Mouse (Mus musculus): ENCODE results near the gene Kat2b. TPM values are rescaled to one million over a fixed set of nuclear protein-coding genes. Genes with fewer than 3 reads are reported as not detected.
A peak's percentile ranks its signal among the peaks of the same experiment; 100 is the strongest.

Gene Kat2b
- total and polyA plus RNA-seq, 2 experiments from 2014 or later = 12.1 to 65.1 TPM

GRCm38 (mm10) chr17:53659230-53659629 is 92.6 kb downstream of the Kat2b start:
- no peak for ATAC-seq (ENCODE audit: insufficient read depth, low read depth)
- H3K9me3 ChIP-seq (replicated peaks; ENCODE audit: control insufficient read depth, low read length) = no peaks in the 10 kb centered on the region
- H3K36me3 ChIP-seq (replicated peaks; ENCODE audit: control insufficient read depth, insufficient read depth, low read length) = peaks cover 86% of the 10 kb centered on the region
- H3K4me1 ChIP-seq (ENCODE audit: control insufficient read depth, insufficient read depth) = peaks cover 5% of the 10 kb centered on the region; the same call in 1 of the 2 replicates
- WGBS = 85% methylated on average over 8 of the region's 8 CpGs
- no peak overlapping the region for H3K9ac ChIP-seq (replicated peaks; ENCODE audit: low read depth, low read length)
- H3K27ac ChIP-seq (ENCODE audit: low read depth) = no peak overlapping the region
- no peak overlapping the region for H3K4me3 ChIP-seq (ENCODE audit: low read depth, low read length)
- no peaks in the 10 kb centered on the region for H3K27me3 ChIP-seq (ENCODE audit: control insufficient read depth, insufficient read depth, low read length)
- H3K4me2 ChIP-seq (ENCODE audit: low read depth, low read length) = no peak overlapping the region
- DNase-seq (ENCODE audit: low spot score) = no peak
- TF ChIP-seq CTCF (IDR thresholded peaks at IDR 0.05; ENCODE audit: low read depth) (no peak), EP300 (IDR thresholded peaks at IDR 0.05; ENCODE audit: low read depth) (no peak)

GRCm38 (mm10) chr17:53659738-53660137 is 93.1 kb downstream of the Kat2b start:
- Histone ChIP-seq H3K4me2 (ENCODE audit: low read depth, low read length) (no peak overlapping the region), H3K36me3 (replicated peaks; ENCODE audit: control insufficient read depth, insufficient read depth, low read length) (peaks cover 82% of the 10 kb centered on the region), H3K4me1 (ENCODE audit: control insufficient read depth, insufficient read depth) (peaks cover 5% of the 10 kb centered on the region; the same call in 1 of the 2 replicates), H3K9me3 (replicated peaks; ENCODE audit: control insufficient read depth, low read length) (no peaks in the 10 kb centered on the region), H3K9ac (replicated peaks; ENCODE audit: low read depth, low read length) (no peak overlapping the region), H3K27ac (ENCODE audit: low read depth) (no peak overlapping the region), H3K27me3 (ENCODE audit: control insufficient read depth, insufficient read depth, low read length) (no peaks in the 10 kb centered on the region), H3K4me3 (ENCODE audit: low read depth, low read length) (no peak overlapping the region)
- TF ChIP-seq CTCF (IDR thresholded peaks at IDR 0.05; ENCODE audit: low read depth) (no peak), EP300 (IDR thresholded peaks at IDR 0.05; ENCODE audit: low read depth) (no peak)
- no peak for ATAC-seq (ENCODE audit: insufficient read depth, low read depth)
- WGBS = 54% methylated on average over 4 of the region's 4 CpGs
- DNase-seq (ENCODE audit: low spot score) = no peak

GRCm38 (mm10) chr17:53661056-53661840 is 94.6 kb downstream of the Kat2b start:
- Histone ChIP-seq H3K36me3 (replicated peaks; ENCODE audit: control insufficient read depth, insufficient read depth, low read length) (peaks cover 78% of the 10 kb centered on the region), H3K9ac (replicated peaks; ENCODE audit: low read depth, low read length) (no peak overlapping the region), H3K27ac (ENCODE audit: low read depth) (0 out of 2 replicates have a peak overlapping the region, but pooled peaks have one; percentile 32), H3K4me3 (ENCODE audit: low read depth, low read length) (no peak overlapping the region), H3K9me3 (replicated peaks; ENCODE audit: control insufficient read depth, low read length) (no peaks in the 10 kb centered on the region), H3K4me2 (ENCODE audit: low read depth, low read length) (no peak overlapping the region), H3K4me1 (ENCODE audit: control insufficient read depth, insufficient read depth) (peaks cover 5% of the 10 kb centered on the region; the same call in 1 of the 2 replicates), H3K27me3 (ENCODE audit: control insufficient read depth, insufficient read depth, low read length) (no peaks in the 10 kb centered on the region)
- TF ChIP-seq EP300 (IDR thresholded peaks at IDR 0.05; ENCODE audit: low read depth) = no peak
- no peak for TF ChIP-seq CTCF (IDR thresholded peaks at IDR 0.05; ENCODE audit: low read depth)
- peak; percentile 70 for ATAC-seq (ENCODE audit: insufficient read depth, low read depth)
- peak; percentile 44 for DNase-seq (ENCODE audit: low spot score)
- WGBS = 33% methylated on average over 6 of the region's 6 CpGs

- DNase-seq (ENCODE audit: low spot score) (no peak), ATAC-seq (ENCODE audit: insufficient read depth, low read depth) (no peak)
- H3K27me3 ChIP-seq (ENCODE audit: control insufficient read depth, insufficient read depth, low read length) = no peaks in the 10 kb centered on the region
- TF ChIP-seq CTCF (IDR thresholded peaks at IDR 0.05; ENCODE audit: low read depth) (no peak), EP300 (IDR thresholded peaks at IDR 0.05; ENCODE audit: low read depth) (no peak)
- H3K9ac ChIP-seq (replicated peaks; ENCODE audit: low read depth, low read length) = no peak overlapping the region
- no peak overlapping the region for H3K27ac ChIP-seq (ENCODE audit: low read depth)
- H3K36me3 ChIP-seq (replicated peaks; ENCODE audit: control insufficient read depth, insufficient read depth, low read length) = peaks cover 81% of the 10 kb centered on the region
- H3K9me3 ChIP-seq (replicated peaks; ENCODE audit: control insufficient read depth, low read length) = no peaks in the 10 kb centered on the region
- no peak overlapping the region for H3K4me3 ChIP-seq (ENCODE audit: low read depth, low read length)
- peaks cover 5% of the 10 kb centered on the region; the same call in 1 of the 2 replicates for H3K4me1 ChIP-seq (ENCODE audit: control insufficient read depth, insufficient read depth)
- no peak overlapping the region for H3K4me2 ChIP-seq (ENCODE audit: low read depth, low read length)
- 70% methylated on average over 3 of the region's 3 CpGs for WGBS
Measured at GRCm38 (mm10) chr17:53664267-53664666, 97.6 kb downstream of the Kat2b start.

DNA sequence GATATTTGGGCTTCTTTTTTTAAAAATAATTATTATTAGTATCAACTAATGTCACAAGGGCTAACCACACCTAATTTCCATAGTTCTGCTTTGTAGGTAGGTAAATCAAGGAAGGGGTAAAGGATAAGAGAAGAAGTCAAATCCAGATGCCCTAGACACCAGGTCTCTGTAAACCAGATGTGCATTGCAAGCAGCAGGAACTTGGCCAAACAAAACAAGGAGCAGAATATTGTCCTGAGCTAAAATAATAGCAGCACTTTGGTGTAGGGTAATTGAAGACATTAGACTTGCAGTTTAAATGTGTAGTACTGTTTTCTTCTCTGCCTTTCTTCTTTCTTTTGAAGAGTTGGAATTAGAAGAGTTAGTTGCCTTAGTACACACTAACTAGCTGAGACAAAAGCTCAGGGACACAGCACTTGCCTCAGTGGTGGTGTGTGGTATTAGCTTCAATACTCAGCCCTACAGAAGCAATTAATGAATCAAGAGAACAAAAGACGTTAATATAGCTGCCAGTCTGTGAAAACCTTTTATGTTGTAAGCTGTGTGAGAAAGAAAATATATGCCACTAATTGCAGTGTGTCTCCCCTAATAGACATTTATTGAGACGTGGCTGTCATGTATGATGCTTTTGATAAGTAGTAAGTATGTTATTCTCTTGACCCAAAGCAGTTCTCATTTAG is 98.2 kb downstream of the Kat2b start:
- DNase-seq (ENCODE audit: low spot score) (no peak), ATAC-seq (ENCODE audit: insufficient read depth, low read depth) (no peak)
- no peak overlapping the region for H3K4me2 ChIP-seq (ENCODE audit: low read depth, low read length)
- peaks cover 83% of the 10 kb centered on the region for H3K36me3 ChIP-seq (replicated peaks; ENCODE audit: control insufficient read depth, insufficient read depth, low read length)
- H3K4me3 ChIP-seq (ENCODE audit: low read depth, low read length) = no peak overlapping the region
- no peak overlapping the region for H3K9ac ChIP-seq (replicated peaks; ENCODE audit: low read depth, low read length)
- 73% methylated on average over 2 of the region's 2 CpGs for WGBS
- H3K27ac ChIP-seq (ENCODE audit: low read depth) = no peak overlapping the region
- no peaks in the 10 kb centered on the region for H3K27me3 ChIP-seq (ENCODE audit: control insufficient read depth, insufficient read depth, low read length)
- no peaks in the 10 kb centered on the region for H3K9me3 ChIP-seq (replicated peaks; ENCODE audit: control insufficient read depth, low read length)
- peaks cover 5% of the 10 kb centered on the region; the same call in 1 of the 2 replicates for H3K4me1 ChIP-seq (ENCODE audit: control insufficient read depth, insufficient read depth)
- TF ChIP-seq EP300 (IDR thresholded peaks at IDR 0.05; ENCODE audit: low read depth) (no peak), CTCF (IDR thresholded peaks at IDR 0.05; ENCODE audit: low read depth) (no peak)
